ENCODE assay signal across 23 mouse cellular contexts in genomic region chr15:89300180-89300579, GRCm38 (mm10). TPM values are rescaled to one million over a fixed set of nuclear protein-coding genes. Genes with fewer than 3 reads are reported as not detected.
DNase-seq lines count a peak whose midpoint lies in the region; ATAC-seq lines count a peak whose summit lies in the region.
"Had no signal": no experiment of that assay in that cellular context is flagged by ENCODE, and none has a peak within 500 bp of the region (broad histone marks: within the 10 kb centered on the region; RNA-seq: fewer than 3 reads in every experiment).

No protein-coding gene starts in this region.

- H3K4me2 ChIP-seq in kidney, embryonic 16.5 days (replicated peaks; ENCODE audit: low read depth, low read length): no peak overlapping the region
- no peak overlapping the region for H3K4me2 ChIP-seq in kidney, embryonic 15.5 days
- H3K4me2 ChIP-seq: embryonic facial prominence, embryonic 12.5 days; forebrain, embryonic 15.5 days; heart, embryonic 11.5 days; heart, embryonic 15.5 days had no signal

- H3K9ac ChIP-seq in kidney, embryonic 16.5 days (replicated peaks; ENCODE audit: low read length): no peak overlapping the region
- H3K9ac ChIP-seq in kidney, embryonic 15.5 days: no peak overlapping the region
- H3K9ac ChIP-seq: embryonic facial prominence, embryonic 12.5 days; forebrain, embryonic 15.5 days; heart, embryonic 15.5 days had no signal

- ATAC-seq in kidney, embryonic 16.5 days (ENCODE audit: low FRiP score, low TSS enrichment): no peak; the same call in 1 of the 2 replicates
- 0 out of 2 replicates have a peak, but pooled peaks have one; percentile 56 for ATAC-seq in kidney, embryonic 15.5 days (replicated peaks; ENCODE audit: low FRiP score)
- ATAC-seq: forebrain, embryonic 15.5 days had no signal

- H3K27me3 ChIP-seq in kidney, embryonic 16.5 days (ENCODE audit: insufficient read depth, low read length): no peaks in the 10 kb centered on the region
- H3K27me3 ChIP-seq in kidney, embryonic 15.5 days: no peaks in the 10 kb centered on the region
- H3K27me3 ChIP-seq: embryonic facial prominence, embryonic 12.5 days; forebrain, embryonic 15.5 days; heart, embryonic 15.5 days had no signal

- H3K36me3 ChIP-seq in kidney, embryonic 16.5 days (ENCODE audit: insufficient read depth, low read length): peaks cover 77% of the 10 kb centered on the region
- peaks cover 93% of the 10 kb centered on the region for H3K36me3 ChIP-seq in kidney, embryonic 15.5 days

- H3K4me1 ChIP-seq in kidney, embryonic 16.5 days (ENCODE audit: insufficient read depth, low read length): no peaks in the 10 kb centered on the region
- no peaks in the 10 kb centered on the region for H3K4me1 ChIP-seq in kidney, embryonic 15.5 days
- H3K4me1 ChIP-seq: embryonic facial prominence, embryonic 12.5 days; forebrain, embryonic 15.5 days had no signal

- H3K9me3 ChIP-seq in kidney, embryonic 16.5 days (ENCODE audit: low read length): no peaks in the 10 kb centered on the region
- no peaks in the 10 kb centered on the region for H3K9me3 ChIP-seq in kidney, embryonic 15.5 days (replicated peaks)
- H3K9me3 ChIP-seq: embryonic facial prominence, embryonic 12.5 days; forebrain, embryonic 15.5 days; heart, embryonic 15.5 days had no signal

- no peak overlapping the region for H3K27ac ChIP-seq in kidney, embryonic 16.5 days (ENCODE audit: low read length)
- H3K27ac ChIP-seq in kidney, embryonic 15.5 days: no peak overlapping the region
- H3K27ac ChIP-seq: embryonic facial prominence, embryonic 12.5 days; forebrain, embryonic 15.5 days; heart, adult 2 months; heart, embryonic 15.5 days had no signal

- 86% methylated on average over 13 of the region's 13 CpGs for WGBS in kidney, embryonic 16.5 days
- 85% methylated on average over 13 of the region's 13 CpGs for WGBS in kidney, embryonic 15.5 days

- peak; percentile 51 for DNase-seq in kidney, adult 18-20 months
- DNase-seq in kidney, postnatal 25 days: peak; percentile 62 to 85
- no peak for DNase-seq in left cerebral cortex, adult 18-20 months (ENCODE audit: low spot score in 2 of 2)
- no peak for DNase-seq in layer of hippocampus, postnatal 10 days (ENCODE audit: low spot score in 2 of 2)
- no peak for DNase-seq in lung, postnatal 10 days
- DNase-seq: adrenal gland, postnatal 10 days; cerebellum, adult 11-12 months; cerebellum, adult 9-10 months; gastrocnemius, postnatal 14 days; heart, adult 2 months; heart, postnatal 14 days had no signal

- no peak overlapping the region for H3K4me3 ChIP-seq in kidney, embryonic 16.5 days (ENCODE audit: low read length)
- no peak overlapping the region for H3K4me3 ChIP-seq in kidney, embryonic 15.5 days (replicated peaks)
- H3K4me3 ChIP-seq: embryonic facial prominence, embryonic 12.5 days; forebrain, embryonic 15.5 days; heart, adult 2 months; heart, embryonic 15.5 days had no signal

RNA-seq across cellular contexts. Expression of gene Sbf1, which starts 14.9 kb away (rescaled TPM):
- polyA plus RNA-seq in kidney, embryonic 16.5 days (2015; fragmentation: Nextera tagmentation; extraction: Ambion mirVana): 49.3 and 52.0 TPM in 2 replicates
- 42.6 and 51.4 TPM in 2 replicates for polyA plus RNA-seq in kidney, embryonic 15.5 days (2015; fragmentation: Nextera tagmentation; extraction: Ambion mirVana)
- 100 to 1,000 TPM; 204 to 220 TPM for total RNA-seq in left cerebral cortex, adult 18-20 months (2021)
- 100 to 1,000 TPM; 215 to 259 TPM for total RNA-seq in layer of hippocampus, postnatal 10 days (2021)

RNA-seq across cellular contexts. Expression of gene Adm2, which starts 22.3 kb away (rescaled TPM):
- polyA plus RNA-seq in kidney, embryonic 16.5 days (2015; fragmentation: Nextera tagmentation; extraction: Ambion mirVana): 0.98 and 1.5 TPM in 2 replicates
- 0.71 and 0.74 TPM in 2 replicates for polyA plus RNA-seq in kidney, embryonic 15.5 days (2015; fragmentation: Nextera tagmentation; extraction: Ambion mirVana)
- total RNA-seq in left cerebral cortex, adult 18-20 months (2021): not detected
- total RNA-seq in layer of hippocampus, postnatal 10 days (2021): not detected
- total RNA-seq: adrenal gland, postnatal 10 days; gastrocnemius, postnatal 14 days; heart, adult 2 months; heart, postnatal 14 days; hematopoietic stem cell, adult 5-6 weeks had no signal
- polyA plus RNA-seq: cortical plate, adult 2 months; embryonic facial prominence, embryonic 12.5 days; forebrain, embryonic 15.5 days; heart, adult 2 months had no signal

RNA-seq across cellular contexts. Expression of gene Miox, which starts 34.0 kb away (rescaled TPM):
- polyA plus RNA-seq in kidney, embryonic 16.5 days (2015; fragmentation: Nextera tagmentation; extraction: Ambion mirVana): 17.0 and 28.6 TPM in 2 replicates
- polyA plus RNA-seq in kidney, embryonic 15.5 days (2015; fragmentation: Nextera tagmentation; extraction: Ambion mirVana): 6.8 and 7.1 TPM in 2 replicates
- total RNA-seq in left cerebral cortex, adult 18-20 months (2021): not detected
- not detected for total RNA-seq in layer of hippocampus, postnatal 10 days (2021)
- total RNA-seq: gastrocnemius, postnatal 14 days; heart, adult 2 months; heart, postnatal 14 days; hematopoietic stem cell, adult 5-6 weeks; MEL had no signal
- polyA plus RNA-seq: C2C12; cortical plate, adult 2 months; embryonic facial prominence, embryonic 12.5 days; forebrain, embryonic 11.5 days; forebrain, embryonic 15.5 days; gonadal fat pad, adult 2 months; heart, adult 2 months; heart, embryonic 11.5 days had no signal

RNA-seq across cellular contexts. Expression of gene Lmf2, which starts 55.3 kb away (rescaled TPM):
- 68.3 and 79.0 TPM in 2 replicates for polyA plus RNA-seq in kidney, embryonic 16.5 days (2015; fragmentation: Nextera tagmentation; extraction: Ambion mirVana)
- polyA plus RNA-seq in kidney, embryonic 15.5 days (2015; fragmentation: Nextera tagmentation; extraction: Ambion mirVana): 54.1 and 67.9 TPM in 2 replicates
- total RNA-seq in left cerebral cortex, adult 18-20 months (2021): 10 to 100 TPM; 17.8 to 21.2 TPM
- total RNA-seq in layer of hippocampus, postnatal 10 days (2021): 10 to 100 TPM; 24.1 to 29.3 TPM

RNA-seq across cellular contexts. Expression of gene Ncaph2, which starts 55.3 kb away (rescaled TPM):
- 165 and 175 TPM in 2 replicates for polyA plus RNA-seq in kidney, embryonic 16.5 days (2015; fragmentation: Nextera tagmentation; extraction: Ambion mirVana)
- 147 and 155 TPM in 2 replicates for polyA plus RNA-seq in kidney, embryonic 15.5 days (2015; fragmentation: Nextera tagmentation; extraction: Ambion mirVana)
- total RNA-seq in left cerebral cortex, adult 18-20 months (2021): 100 to 1,000 TPM; 111 to 119 TPM
- total RNA-seq in layer of hippocampus, postnatal 10 days (2021): 10 to 100 TPM; 73.2 to 82.3 TPM

Comparison
In these comparisons a context has a peak if more than half of its experiments do, and no peak if none do; other contexts are left out.
1. DNase-seq: peak in kidney, adult 18-20 months (single experiment) and kidney, postnatal 25 days (2 of 2); none in left cerebral cortex, adult 18-20 months (0 of 2), layer of hippocampus, postnatal 10 days (0 of 2) and lung, postnatal 10 days (single experiment).